Mouse (Mus musculus) E14TG2a.4 (cell line): ENCODE results near the gene Cryl1.

Source experiments
- CTCF ChIP-seq: conservative IDR thresholded peaks from 2 replicates; pipeline ENCODE4 v1.5.1; 2014; ENCODE audit warnings: low read length
- NANOG ChIP-seq: IDR thresholded peaks from 2 replicates; pipeline ENCODE4 v1.6.1; 2014; ENCODE audit warnings: borderline replicate concordance, low read length, mixed read lengths
- POU5F1 ChIP-seq: IDR thresholded peaks from 2 replicates; pipeline ENCODE4 v1.6.1; 2014; ENCODE audit warnings: low read length, borderline replicate concordance

DNA sequence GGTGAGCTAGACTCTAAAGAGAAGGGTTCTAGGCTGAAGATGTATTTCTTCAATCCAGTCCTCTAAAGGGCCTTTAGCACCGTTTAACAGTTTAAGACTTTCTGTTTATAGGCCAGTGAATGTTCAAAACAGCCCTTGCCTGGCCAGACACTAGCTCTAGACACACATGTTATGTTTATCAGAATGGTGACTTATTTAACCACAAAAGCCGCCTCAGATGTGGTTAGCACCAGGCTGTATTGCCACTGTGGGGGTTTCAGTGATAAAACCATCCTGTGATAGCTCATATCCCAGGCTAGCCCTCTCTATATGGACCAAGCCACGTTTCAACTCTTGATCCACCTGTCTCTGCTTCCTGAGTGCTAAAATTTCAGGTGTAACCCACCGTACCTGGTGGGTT lies 6.7 kb downstream of the Cryl1 start:
- TF ChIP-seq CTCF (no peak), POU5F1 (no peak), NANOG (no peak)
